Mouse (Mus musculus) midbrain, embryonic 14.5 days (tissue): ENCODE data around the gene 4930544D05Rik. TPM values are rescaled to one million over a fixed set of nuclear protein-coding genes. Genes with fewer than 3 reads are reported as not detected.

ENCODE experiments used
- ATAC-seq: fragments of 200-750 bp; cut with Nextera tagmentation; 2 replicates; pipeline ENCODE4 v1.8.0; 2017; ENCODE audit warnings: moderate number of reproducible peaks, moderate library complexity; ENCODE audit not compliant: low FRiP score, low TSS enrichment
- DNase-seq: peaks from one replicate; pipeline ENCODE4 v3.0.0-alpha.2; 2015
- H3K27ac ChIP-seq: fragments of 300-500 bp; sonication (generic); replicated peaks from 2 replicates; pipeline ENCODE4 v1.5.1; 2014; ENCODE audit warnings: mild to moderate bottlenecking, low read depth, low read length, moderate library complexity
- H3K27me3 ChIP-seq: fragments of 300-500 bp; sonication (generic); 2 replicates; pipeline ENCODE4 v1.6.1; 2014; ENCODE audit warnings: low read length, control low read depth, mixed read lengths; ENCODE audit not compliant: control insufficient read depth, insufficient read depth
- H3K36me3 ChIP-seq: fragments of 300-500 bp; sonication (generic); 2 replicates; pipeline ENCODE4 v1.6.1; 2014; ENCODE audit warnings: low read length, control low read depth; ENCODE audit not compliant: control insufficient read depth, insufficient read depth
- H3K4me1 ChIP-seq: fragments of 300-500 bp; sonication (generic); 2 replicates; pipeline ENCODE4 v1.6.1; 2014; ENCODE audit warnings: mild to moderate bottlenecking, antibody characterized with exemption, low read length, control low read depth; ENCODE audit not compliant: control insufficient read depth, insufficient read depth
- H3K4me2 ChIP-seq: fragments of 300-500 bp; sonication (generic); 2 replicates; pipeline ENCODE4 v1.6.1; 2014; ENCODE audit warnings: mild to moderate bottlenecking, low read length, moderate library complexity
- H3K4me3 ChIP-seq: fragments of 300-500 bp; sonication (generic); replicated peaks from 2 replicates; pipeline ENCODE4 v1.5.1; 2014; ENCODE audit warnings: low read depth, low read length
- H3K9ac ChIP-seq: fragments of 300-500 bp; sonication (generic); replicated peaks from 2 replicates; pipeline ENCODE4 v1.6.1; 2014; ENCODE audit warnings: mild to moderate bottlenecking, low read length, moderate library complexity
- H3K9me3 ChIP-seq: fragments of 300-500 bp; sonication (generic); 2 replicates; pipeline ENCODE4 v1.6.1; 2016; ENCODE audit warnings: low read length, control low read depth, mixed read lengths; ENCODE audit not compliant: control insufficient read depth
- WGBS: fragments of 180-500 bp; shearing (Covaris S2); extraction: QIAGEN DNeasy Blood & Tissue Kit; methylation state at CpG from one replicate; pipeline ENCODE4 v1.1.7; 2014; 5-methylcytosine and 5-hydroxymethylcytosine counted together
- polyA plus RNA-seq: library from polyadenylated mRNA; unstranded; fragments of >200 nt; fragmentation: Nextera tagmentation; extraction: Ambion mirVana; gene quantifications from 2 replicates; pipeline ENCODE4 v1.2.1, GENCODE M21; 2014

Gene 4930544D05Rik
- polyA plus RNA-seq, 1 experiment from 2014 or later, result not detected

DNA sequence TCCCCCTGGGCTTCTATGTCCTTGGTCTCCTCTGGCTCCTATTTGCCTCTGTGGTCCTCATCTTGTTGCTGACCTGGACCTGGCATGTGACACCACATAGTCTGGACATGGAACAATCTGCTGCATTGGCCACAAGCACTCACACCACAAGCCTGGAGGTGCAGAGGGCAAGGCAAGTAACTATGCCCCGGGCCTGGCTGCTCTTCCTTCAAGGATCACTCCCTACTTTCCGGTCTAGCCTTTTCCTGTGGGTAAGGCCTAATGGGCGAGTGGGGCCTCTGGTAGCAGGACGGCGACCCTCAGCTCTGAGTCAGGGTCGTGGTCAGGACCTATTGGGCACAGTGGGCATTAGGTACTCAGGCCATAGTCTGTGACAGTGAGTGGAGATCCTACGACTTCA, 25.6 kb downstream of the 4930544D05Rik start:
- peaks cover 11% of the 10 kb centered on the region for H3K4me1 ChIP-seq
- H3K36me3 ChIP-seq, result peaks cover 12% of the 10 kb centered on the region
- DNase-seq (no peak), ATAC-seq (no peak)
- WGBS, result 87% methylated on average over 7 of the region's 7 CpGs
- H3K4me2 ChIP-seq, result no peak overlapping the region
- no peaks in the 10 kb centered on the region for H3K9me3 ChIP-seq
- H3K4me3 ChIP-seq, result no peak overlapping the region
- H3K27me3 ChIP-seq, result no peaks in the 10 kb centered on the region
- H3K9ac ChIP-seq, result no peak overlapping the region
- no peak overlapping the region for H3K27ac ChIP-seq

DNA sequence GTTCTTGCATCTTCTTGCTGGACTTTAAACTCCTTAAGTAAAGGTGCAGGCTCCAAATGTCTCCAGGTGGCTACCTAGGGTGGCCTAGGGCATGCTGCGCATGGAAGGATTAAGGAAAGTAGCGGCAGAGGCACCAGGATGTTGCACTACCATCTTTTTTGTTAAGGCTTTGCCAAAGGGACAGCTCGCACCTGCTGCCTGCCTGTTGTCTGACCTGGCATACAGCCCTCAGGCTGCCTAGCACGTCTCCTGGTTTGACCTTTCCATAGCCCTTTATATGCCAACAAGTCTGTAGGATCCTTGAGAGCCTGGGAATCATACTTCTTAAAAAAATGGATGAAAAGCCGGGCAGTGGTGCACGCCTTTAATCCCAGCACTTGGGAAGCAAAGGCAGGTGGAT, 27.4 kb downstream of the 4930544D05Rik start:
- no peak overlapping the region for H3K4me3 ChIP-seq
- DNase-seq (no peak), ATAC-seq (no peak)
- WGBS, result 91% methylated on average over 6 of the region's 6 CpGs
- no peak overlapping the region for H3K9ac ChIP-seq
- no peaks in the 10 kb centered on the region for H3K27me3 ChIP-seq
- peaks cover 12% of the 10 kb centered on the region for H3K36me3 ChIP-seq
- no peaks in the 10 kb centered on the region for H3K9me3 ChIP-seq
- peaks cover 15% of the 10 kb centered on the region for H3K4me1 ChIP-seq
- H3K27ac ChIP-seq, result no peak overlapping the region
- H3K4me2 ChIP-seq, result no peak overlapping the region

DNA sequence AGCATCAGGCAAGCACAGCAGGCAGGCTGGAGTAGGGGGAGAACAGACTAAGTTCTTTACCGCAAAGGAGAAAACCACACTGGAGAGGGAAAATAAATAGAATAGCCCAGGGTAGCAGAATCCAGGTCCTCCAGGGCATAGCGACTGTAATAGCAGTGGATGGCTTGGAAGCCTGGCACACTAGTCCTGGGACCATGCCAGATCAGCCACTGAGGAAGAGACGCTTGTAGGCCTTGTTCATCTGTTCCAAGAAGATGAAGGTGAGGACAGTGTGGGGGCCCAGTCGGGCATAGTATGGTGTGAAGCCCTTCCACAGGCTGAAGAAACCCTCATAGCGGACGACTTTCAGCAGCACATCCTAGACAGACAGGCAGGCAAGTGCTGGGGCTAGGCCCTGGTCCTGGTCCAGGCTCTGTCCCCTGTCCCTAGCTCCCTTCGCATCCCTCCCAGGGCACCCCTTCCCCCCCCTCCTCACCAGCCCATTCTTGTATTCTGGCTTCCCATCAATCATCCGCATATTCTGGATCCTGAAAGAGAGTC, 29.0 kb downstream of the 4930544D05Rik start:
- Histone ChIP-seq H3K27me3 (no peaks in the 10 kb centered on the region), H3K4me2 (no peak overlapping the region), H3K4me3 (no peak overlapping the region), H3K4me1 (peaks cover 27% of the 10 kb centered on the region), H3K9me3 (no peaks in the 10 kb centered on the region), H3K27ac (no peak overlapping the region), H3K36me3 (peaks cover 21% of the 10 kb centered on the region), H3K9ac (no peak overlapping the region)
- ATAC-seq (no peak), DNase-seq (no peak)
- 95% methylated on average over 8 of the region's 8 CpGs for WGBS

DNA sequence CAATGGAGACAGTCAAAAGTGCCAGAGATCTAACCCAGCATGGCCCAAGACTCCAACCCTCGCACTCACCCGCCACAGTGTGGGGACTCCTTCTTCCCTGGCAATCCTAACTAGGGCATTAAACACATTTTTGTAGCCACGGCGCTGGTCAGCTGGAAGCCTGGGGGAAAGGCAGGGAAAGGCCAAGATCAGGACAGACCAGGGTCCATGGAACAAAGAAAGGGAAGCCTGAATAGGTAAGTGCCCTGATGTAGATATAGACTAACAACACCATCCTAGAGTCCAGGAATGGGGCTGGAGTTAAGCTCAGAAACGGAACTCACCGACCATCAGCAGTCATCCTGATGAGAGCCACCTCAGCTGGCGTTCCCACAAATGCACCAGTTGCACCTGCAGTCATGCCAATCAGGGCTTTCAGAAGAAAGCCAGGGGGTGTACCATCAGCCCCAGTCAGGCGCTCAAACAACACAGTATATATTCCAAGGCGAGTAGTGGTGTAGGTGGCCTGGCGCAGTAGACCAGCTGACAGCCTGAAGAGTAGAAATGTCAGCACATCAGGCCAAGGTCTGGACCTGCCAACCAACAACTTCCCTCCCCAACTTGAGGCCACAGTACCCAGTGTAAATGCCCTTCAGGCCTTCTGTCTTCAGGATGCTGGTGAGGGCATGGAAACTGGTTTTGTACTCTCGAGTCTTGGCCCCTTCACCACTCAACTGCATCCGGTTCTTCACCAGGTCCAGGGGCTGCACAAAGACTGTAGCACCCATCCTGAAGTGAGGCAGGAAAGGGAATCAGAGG, 30.0 kb downstream of the 4930544D05Rik start:
- 89% methylated on average over 12 of the region's 12 CpGs for WGBS
- Histone ChIP-seq H3K27ac (peak overlapping the region; percentile 95; the same call in 1 of the 2 replicates), H3K4me3 (peak overlapping the region; percentile 70), H3K27me3 (no peaks in the 10 kb centered on the region), H3K9me3 (no peaks in the 10 kb centered on the region), H3K36me3 (peaks cover 32% of the 10 kb centered on the region), H3K4me2 (peak overlapping the region; percentile 92), H3K4me1 (peaks cover 27% of the 10 kb centered on the region), H3K9ac (peak overlapping the region; percentile 91)
- no peak for ATAC-seq
- DNase-seq, result no peak

DNA sequence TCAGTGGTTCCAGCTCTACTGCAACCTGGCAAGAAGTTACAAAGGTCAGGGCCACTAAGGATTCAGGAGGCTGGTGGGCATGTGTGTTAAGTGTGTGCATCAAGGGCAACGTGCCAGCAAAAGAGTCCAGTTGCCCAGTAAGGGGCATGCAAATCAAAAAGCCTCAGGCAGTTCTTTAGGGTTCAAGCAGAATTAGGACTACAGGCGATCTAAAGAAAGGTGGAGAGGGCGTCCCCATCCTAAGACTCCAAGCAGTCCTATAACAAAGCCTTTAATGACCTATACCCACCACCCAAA, 30.6 kb downstream of the 4930544D05Rik start:
- Histone ChIP-seq H3K36me3 (peaks cover 37% of the 10 kb centered on the region), H3K4me3 (peak overlapping the region; percentile 70), H3K9me3 (no peaks in the 10 kb centered on the region), H3K9ac (peak overlapping the region; percentile 91), H3K4me2 (peak overlapping the region; percentile 92), H3K27ac (peak overlapping the region; percentile 95), H3K4me1 (peaks cover 27% of the 10 kb centered on the region), H3K27me3 (no peaks in the 10 kb centered on the region)
- WGBS, result 13% methylated on average over 3 of the region's 3 CpGs
- ATAC-seq, result no peak
- DNase-seq, result peak; percentile 25

DNA sequence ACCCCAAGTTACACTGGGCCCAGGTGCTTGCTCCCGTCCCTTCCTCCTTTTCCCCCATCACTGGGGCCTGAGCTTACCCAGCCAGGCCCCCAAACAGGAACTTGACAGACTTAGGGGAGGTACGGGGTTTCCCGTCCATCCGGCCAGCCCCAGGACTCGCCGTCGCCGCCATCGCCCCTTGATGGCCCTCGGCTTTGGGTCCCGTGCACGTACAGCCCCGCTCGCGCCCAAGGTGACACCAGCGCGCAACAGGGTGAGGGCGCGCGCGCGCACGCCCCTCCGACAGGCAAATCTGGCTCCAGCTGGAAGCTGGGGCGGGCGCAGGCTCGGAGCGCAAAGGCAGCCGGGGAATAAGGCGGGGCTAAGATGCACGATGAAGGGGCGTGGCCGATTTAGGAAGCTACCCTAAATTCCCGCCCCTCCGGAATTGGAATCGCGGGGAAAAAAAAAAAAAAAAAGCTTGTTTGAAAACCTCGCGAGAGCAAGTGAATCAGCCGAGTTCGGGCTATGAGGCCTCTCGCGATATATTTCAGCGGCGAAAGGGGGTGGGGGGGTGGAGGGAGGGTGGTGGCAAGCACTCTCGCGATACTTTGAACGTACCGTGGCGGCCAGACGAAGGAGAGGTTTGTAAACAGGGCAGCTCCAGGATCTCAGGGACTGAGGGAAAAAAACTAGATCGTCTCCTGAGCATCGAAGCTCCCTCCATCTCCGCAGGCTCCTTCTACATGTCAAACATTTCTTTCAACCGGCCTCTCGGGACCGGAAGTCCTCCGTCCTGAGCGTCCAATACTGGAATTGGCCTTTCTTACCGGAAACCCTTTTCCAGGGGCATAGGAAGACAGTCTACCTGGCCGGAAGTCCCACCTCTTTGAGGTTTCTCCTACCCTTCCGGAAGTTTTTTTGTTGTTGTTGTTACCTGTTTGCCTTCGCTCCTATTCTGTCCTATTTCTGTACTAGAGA, 31.3 kb downstream of the 4930544D05Rik start, which contains the start of the genes Rnf167 and Slc25a11:
Rnf167 (plus strand) TSS at position 545 of the 960 bp plus-strand sequence.
Slc25a11 (minus strand) TSS at position 789 of the 960 bp plus-strand sequence.
- Histone ChIP-seq H3K9ac (peak within 1 kb of the TSS; percentile 91), H3K9me3 (no peaks in the 10 kb centered on the region), H3K36me3 (peaks cover 45% of the 10 kb centered on the region), H3K27ac (peak within 1 kb of the TSS; percentile 95), H3K4me1 (peaks cover 28% of the 10 kb centered on the region), H3K4me3 (peak within 1 kb of the TSS; percentile 70), H3K4me2 (peak within 1 kb of the TSS; percentile 100), H3K27me3 (no peaks in the 10 kb centered on the region)
- peak; percentile 92 for ATAC-seq
- peak; percentile 100 for DNase-seq
- WGBS, result under 1% methylated on average over 63 of the region's 63 CpGs

DNA sequence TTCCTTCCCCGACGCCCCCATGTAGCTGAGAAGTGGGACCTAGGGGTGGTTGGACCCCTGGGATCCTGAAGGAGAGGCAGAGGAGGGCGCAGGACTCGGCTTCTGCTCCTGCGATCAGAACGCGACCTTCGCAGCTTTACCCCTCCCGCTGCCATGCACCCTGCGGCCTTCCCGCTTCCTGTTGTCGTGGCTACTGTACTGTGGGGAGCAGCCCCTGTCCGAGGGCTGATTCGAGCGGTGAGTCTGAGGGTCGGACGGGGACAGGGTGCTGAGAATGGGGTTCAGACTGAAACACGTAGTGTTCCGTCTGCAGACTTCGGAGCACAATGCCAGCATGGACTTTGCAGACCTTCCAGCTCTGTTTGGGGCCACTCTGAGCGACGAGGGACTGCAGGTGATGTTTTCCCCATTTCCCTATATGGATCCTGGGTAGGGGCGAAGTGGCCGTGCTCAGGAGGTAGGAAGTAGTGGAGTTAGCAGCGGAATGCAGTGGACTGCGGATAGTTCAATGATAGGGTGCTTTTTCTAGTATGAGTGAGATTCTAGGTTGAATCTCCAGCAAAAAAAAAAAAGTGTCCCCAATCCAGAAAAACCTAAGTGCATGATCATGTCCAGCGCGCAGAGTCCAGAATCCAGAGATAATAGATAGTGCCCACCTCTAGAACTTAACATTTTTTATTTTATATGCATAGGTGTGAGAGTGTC, 32.2 kb downstream of the 4930544D05Rik start:
- ATAC-seq, result peak; percentile 5; the same call in 1 of the 2 replicates
- Histone ChIP-seq H3K9ac (peak overlapping the region; percentile 80), H3K36me3 (peaks cover 51% of the 10 kb centered on the region), H3K27ac (peak overlapping the region; percentile 95), H3K9me3 (no peaks in the 10 kb centered on the region), H3K4me3 (peak overlapping the region; percentile 70), H3K27me3 (no peaks in the 10 kb centered on the region), H3K4me1 (peaks cover 37% of the 10 kb centered on the region), H3K4me2 (peak overlapping the region; percentile 100)
- 4% methylated on average over 28 of the region's 28 CpGs for WGBS
- DNase-seq, result no peak

DNA sequence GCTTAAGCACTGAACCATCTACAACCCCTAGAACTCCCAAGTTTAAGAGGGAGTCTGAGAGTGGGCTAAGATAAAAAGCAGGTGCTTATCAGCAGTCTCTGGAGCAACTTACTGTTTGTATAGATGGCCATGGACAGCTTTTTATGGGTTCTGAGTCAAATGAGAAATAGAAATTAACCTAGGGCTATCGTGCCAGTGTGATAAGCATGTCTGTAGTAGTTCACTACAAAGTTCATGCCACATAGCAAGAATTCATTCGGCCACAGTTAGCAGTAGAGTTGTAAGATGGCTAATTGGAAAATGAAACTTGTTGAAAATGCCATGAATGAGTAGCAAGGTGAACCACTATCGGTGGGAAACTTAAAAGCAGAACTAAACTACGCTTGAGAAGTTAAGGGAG, 32.9 kb downstream of the 4930544D05Rik start:
- no peaks in the 10 kb centered on the region for H3K9me3 ChIP-seq
- H3K4me1 ChIP-seq, result peaks cover 41% of the 10 kb centered on the region
- H3K36me3 ChIP-seq, result peaks cover 52% of the 10 kb centered on the region
- ATAC-seq (no peak), DNase-seq (no peak)
- H3K4me2 ChIP-seq, result peak overlapping the region; percentile 100
- peak overlapping the region; percentile 70 for H3K4me3 ChIP-seq
- no peaks in the 10 kb centered on the region for H3K27me3 ChIP-seq
- peak overlapping the region; percentile 7; the same call in 1 of the 2 replicates for H3K9ac ChIP-seq
- H3K27ac ChIP-seq, result no peak overlapping the region
- 92% methylated on average over 4 of the region's 4 CpGs for whole genome bisulfite sequencing
